Mouse (Mus musculus): ENCODE results near the gene Plagl2. TPM values are rescaled to one million over a fixed set of nuclear protein-coding genes. Genes with fewer than 3 reads are reported as not detected.

The Plagl2 gene
- polyA plus RNA-seq, 1 experiment from 2014 or later, result 7.4 TPM

- Histone ChIP-seq H3K4me1 (no peaks in the 10 kb centered on the region), H3K4me3 (no peak overlapping the region), H3K36me3 (replicated peaks) (peaks cover 14% of the 10 kb centered on the region), H3K9me3 (no peaks in the 10 kb centered on the region), H3K9ac (no peak overlapping the region), H3K27me3 (replicated peaks) (no peaks in the 10 kb centered on the region), H3K4me2 (no peak overlapping the region), H3K27ac (no peak overlapping the region)
- ATAC-seq (replicated peaks), result no peak
- 83% methylated on average over 7 of the region's 7 CpGs for WGBS
Observed at GRCm38 (mm10) chr2:153263053-153263452, 21.8 kb upstream of the Plagl2 start.

- H3K9ac ChIP-seq, result no peak overlapping the region
- no peak overlapping the region for H3K4me2 ChIP-seq
- peaks cover 6% of the 10 kb centered on the region for H3K36me3 ChIP-seq (replicated peaks)
- H3K4me1 ChIP-seq, result no peaks in the 10 kb centered on the region
- no peaks in the 10 kb centered on the region for H3K27me3 ChIP-seq (replicated peaks)
- WGBS, result 76% methylated on average over 3 of the region's 3 CpGs
- no peak overlapping the region for H3K4me3 ChIP-seq
- ATAC-seq (replicated peaks), result no peak
- no peak overlapping the region for H3K27ac ChIP-seq
- no peaks in the 10 kb centered on the region for H3K9me3 ChIP-seq
Observed at GRCm38 (mm10) chr2:153259864-153260674, 18.8 kb upstream of the Plagl2 start.

GRCm38 (mm10) chr2:153259030-153259863 is 18.0 kb upstream of the Plagl2 start:
- no peaks in the 10 kb centered on the region for H3K27me3 ChIP-seq (replicated peaks)
- WGBS, result 88% methylated on average over 12 of the region's 12 CpGs
- H3K9ac ChIP-seq, result no peak overlapping the region

GRCm38 (mm10) chr2:153256604-153257003 is 15.4 kb upstream of the Plagl2 start:
- Histone ChIP-seq H3K9ac (no peak overlapping the region), H3K27ac (no peak overlapping the region), H3K4me3 (no peak overlapping the region), H3K27me3 (replicated peaks) (no peaks in the 10 kb centered on the region), H3K4me2 (no peak overlapping the region), H3K9me3 (no peaks in the 10 kb centered on the region), H3K4me1 (no peaks in the 10 kb centered on the region), H3K36me3 (replicated peaks) (peaks cover 8% of the 10 kb centered on the region; the same call in 1 of the 2 replicates)
- 94% methylated on average over 2 of the region's 2 CpGs for WGBS
- no peak for ATAC-seq (replicated peaks)

More at GRCm38 (mm10) chr2:153259030-153259863, 18.0 kb upstream of the Plagl2 start:
- no peak for ATAC-seq (replicated peaks)
- Histone ChIP-seq H3K27ac (no peak overlapping the region), H3K4me1 (no peaks in the 10 kb centered on the region), H3K36me3 (replicated peaks) (peaks cover 6% of the 10 kb centered on the region), H3K9me3 (no peaks in the 10 kb centered on the region), H3K4me3 (no peak overlapping the region), H3K4me2 (no peak overlapping the region)

GRCm38 (mm10) chr2:153249751-153250150 is 8.5 kb upstream of the Plagl2 start:
- Histone ChIP-seq H3K4me2 (no peak overlapping the region), H3K4me1 (no peaks in the 10 kb centered on the region), H3K27me3 (replicated peaks) (no peaks in the 10 kb centered on the region), H3K9me3 (no peaks in the 10 kb centered on the region), H3K36me3 (replicated peaks) (peaks cover 26% of the 10 kb centered on the region; the same call in 1 of the 2 replicates), H3K9ac (no peak overlapping the region), H3K27ac (no peak overlapping the region), H3K4me3 (no peak overlapping the region)
- WGBS, result 96% methylated on average over 5 of the region's 5 CpGs
- no peak for ATAC-seq (replicated peaks)

- ATAC-seq (replicated peaks), result no peak
- Histone ChIP-seq H3K9me3 (no peaks in the 10 kb centered on the region), H3K4me2 (peak overlapping the region; percentile 87), H3K4me3 (peak overlapping the region; percentile 81), H3K27ac (0 out of 2 replicates have a peak overlapping the region, but pooled peaks have one; percentile 0), H3K4me1 (peaks cover 49% of the 10 kb centered on the region), H3K27me3 (replicated peaks) (no peaks in the 10 kb centered on the region), H3K9ac (peak overlapping the region; percentile 89), H3K36me3 (replicated peaks) (0 out of 2 replicates have a peak, but pooled peaks cover 5% of the 10 kb centered on the region)
- whole genome bisulfite sequencing, result 61% methylated on average over 6 of the region's 6 CpGs
Observed at GRCm38 (mm10) chr2:153242156-153242555, 930 bp upstream of the Plagl2 start.

GRCm38 (mm10) chr2:153240701-153241235 is 458 bp downstream of the Plagl2 start:
- Histone ChIP-seq H3K4me1 (peaks cover 50% of the 10 kb centered on the region), H3K36me3 (replicated peaks) (peaks cover 1% of the 10 kb centered on the region), H3K9me3 (no peaks in the 10 kb centered on the region), H3K4me2 (peak overlapping the region; percentile 87), H3K9ac (peak overlapping the region; percentile 89), H3K27me3 (replicated peaks) (no peaks in the 10 kb centered on the region), H3K4me3 (peak overlapping the region; percentile 81), H3K27ac (peak overlapping the region; percentile 81)
- ATAC-seq (replicated peaks), result no peak; the same call in none of the 2 replicates
- under 1% methylated on average over 32 of the region's 33 CpGs for WGBS

GRCm38 (mm10) chr2:153239860-153240480 is 1.3 kb downstream of the Plagl2 start:
- Histone ChIP-seq H3K9me3 (no peaks in the 10 kb centered on the region), H3K27ac (peak overlapping the region; percentile 81; the same call in 1 of the 2 replicates), H3K4me2 (peak overlapping the region; percentile 87), H3K4me1 (peaks cover 50% of the 10 kb centered on the region), H3K27me3 (replicated peaks) (no peaks in the 10 kb centered on the region), H3K4me3 (peak overlapping the region; percentile 81), H3K9ac (peak overlapping the region; percentile 89), H3K36me3 (replicated peaks) (peaks cover 9% of the 10 kb centered on the region)
- 2% methylated on average over 20 of the region's 22 CpGs for WGBS
- ATAC-seq (replicated peaks), result no peak

- Histone ChIP-seq H3K36me3 (replicated peaks) (peaks cover 16% of the 10 kb centered on the region), H3K27ac (0 out of 2 replicates have a peak overlapping the region, but pooled peaks have one; percentile 21), H3K4me1 (peaks cover 50% of the 10 kb centered on the region), H3K4me2 (peak overlapping the region; percentile 87), H3K27me3 (replicated peaks) (no peaks in the 10 kb centered on the region), H3K4me3 (peak overlapping the region; percentile 81), H3K9ac (peak overlapping the region; percentile 89), H3K9me3 (no peaks in the 10 kb centered on the region)
- WGBS, result 33% methylated on average over 7 of the region's 7 CpGs
- no peak for ATAC-seq (replicated peaks)
Observed at GRCm38 (mm10) chr2:153239021-153239859, 2.0 kb downstream of the Plagl2 start.

- H3K4me1 ChIP-seq, result peaks cover 49% of the 10 kb centered on the region
Observed at GRCm38 (mm10) chr2:153238406-153238805, 2.8 kb downstream of the Plagl2 start.

GRCm38 (mm10) chr2:153237891-153238290 is 3.3 kb downstream of the Plagl2 start:
- Histone ChIP-seq H3K9ac (no peak overlapping the region), H3K9me3 (no peaks in the 10 kb centered on the region), H3K4me3 (no peak overlapping the region), H3K27me3 (replicated peaks) (no peaks in the 10 kb centered on the region), H3K4me1 (peaks cover 47% of the 10 kb centered on the region), H3K4me2 (no peak overlapping the region), H3K36me3 (replicated peaks) (peaks cover 22% of the 10 kb centered on the region), H3K27ac (no peak overlapping the region)
- 65% methylated on average over 4 of the region's 4 CpGs for WGBS
- ATAC-seq (replicated peaks), result no peak

More at GRCm38 (mm10) chr2:153238406-153238805, 2.8 kb downstream of the Plagl2 start:
- Histone ChIP-seq H3K36me3 (replicated peaks) (peaks cover 21% of the 10 kb centered on the region), H3K9ac (no peak overlapping the region), H3K27ac (no peak overlapping the region), H3K27me3 (replicated peaks) (no peaks in the 10 kb centered on the region), H3K9me3 (no peaks in the 10 kb centered on the region), H3K4me2 (no peak overlapping the region; the same call in 1 of the 2 replicates), H3K4me3 (no peak overlapping the region)
- WGBS, result 38% methylated on average over 2 of the region's 2 CpGs
- no peak for ATAC-seq (replicated peaks)
